Mouse (Mus musculus): ENCODE results near the gene Snapin.

DNA sequence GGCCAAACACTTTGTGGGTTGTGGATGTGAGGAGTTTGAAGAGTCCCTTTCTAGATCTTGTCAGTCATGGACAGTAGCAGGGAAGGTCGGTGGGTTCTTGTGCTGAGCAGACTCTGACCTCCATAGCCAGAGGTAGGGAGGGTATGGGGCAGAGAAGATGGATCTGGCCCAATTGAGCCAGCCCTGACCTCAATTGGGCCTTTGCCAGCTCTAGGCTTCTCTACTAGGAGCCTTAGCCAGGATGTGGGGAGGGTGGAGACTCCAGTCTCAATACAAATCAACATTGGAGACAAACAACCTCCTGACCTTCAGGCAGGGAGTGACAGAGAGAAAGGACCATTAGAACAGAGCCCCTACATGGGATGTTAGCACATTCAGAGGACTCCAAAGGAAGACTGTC, 24.4 kb upstream of the Snapin start:
- no peak for TF ChIP-seq CTCF (conservative IDR thresholded peaks at IDR 0.05; ENCODE audit: insufficient read depth, insufficient read length, low read depth, low read length)
- no peak for TF ChIP-seq POLR2A (IDR thresholded peaks at IDR 0.05; ENCODE audit: low read depth, low read length)

Data from kidney, adult 2 months (tissue).